Mouse (Mus musculus): ENCODE measurements around the gene Plcg2. TPM values are rescaled to one million over a fixed set of nuclear protein-coding genes. Genes with fewer than 3 reads are reported as not detected.

Gene Plcg2
- polyA plus RNA-seq, 1 experiment from 2014 or later = 1.2 TPM

DNA sequence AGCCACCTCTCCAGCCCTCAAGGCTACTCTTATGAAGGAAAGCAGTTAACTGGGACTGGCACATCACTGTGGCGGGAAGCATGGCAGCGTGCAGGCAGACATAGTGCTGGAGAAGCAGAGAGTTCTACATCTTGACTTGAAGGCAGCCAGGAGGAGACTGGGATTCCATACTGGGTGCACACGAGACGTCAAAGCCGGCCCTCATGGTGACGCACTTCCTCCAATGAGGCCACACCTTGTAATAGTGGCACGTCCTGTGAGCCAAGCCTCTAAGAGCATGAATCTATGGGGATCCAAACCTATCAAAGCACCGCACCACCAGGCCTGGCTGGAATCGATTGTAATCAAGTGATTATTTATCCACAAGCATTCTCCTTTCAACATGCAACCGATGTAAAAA, 30.6 kb upstream of the Plcg2 start:
- Histone ChIP-seq H3K27me3 (ENCODE audit: control insufficient read depth, insufficient read depth, low read depth, low read length) (no peaks in the 10 kb centered on the region), H3K9ac (ENCODE audit: low read depth, low read length) (no peak overlapping the region), H3K4me2 (ENCODE audit: low read length) (no peak overlapping the region), H3K9me3 (replicated peaks; ENCODE audit: control insufficient read depth, low read length, poor library complexity, severe bottlenecking) (no peaks in the 10 kb centered on the region), H3K4me1 (ENCODE audit: control insufficient read depth, insufficient read depth, low read length) (peaks cover 16% of the 10 kb centered on the region), H3K4me3 (ENCODE audit: low read depth, low read length) (no peak overlapping the region), H3K27ac (ENCODE audit: low read length) (no peak overlapping the region), H3K36me3 (ENCODE audit: control insufficient read depth, insufficient read depth, low read length) (no peaks in the 10 kb centered on the region)
- 93% methylated on average over 10 of the region's 10 CpGs for WGBS
- ATAC-seq = no peak

DNA sequence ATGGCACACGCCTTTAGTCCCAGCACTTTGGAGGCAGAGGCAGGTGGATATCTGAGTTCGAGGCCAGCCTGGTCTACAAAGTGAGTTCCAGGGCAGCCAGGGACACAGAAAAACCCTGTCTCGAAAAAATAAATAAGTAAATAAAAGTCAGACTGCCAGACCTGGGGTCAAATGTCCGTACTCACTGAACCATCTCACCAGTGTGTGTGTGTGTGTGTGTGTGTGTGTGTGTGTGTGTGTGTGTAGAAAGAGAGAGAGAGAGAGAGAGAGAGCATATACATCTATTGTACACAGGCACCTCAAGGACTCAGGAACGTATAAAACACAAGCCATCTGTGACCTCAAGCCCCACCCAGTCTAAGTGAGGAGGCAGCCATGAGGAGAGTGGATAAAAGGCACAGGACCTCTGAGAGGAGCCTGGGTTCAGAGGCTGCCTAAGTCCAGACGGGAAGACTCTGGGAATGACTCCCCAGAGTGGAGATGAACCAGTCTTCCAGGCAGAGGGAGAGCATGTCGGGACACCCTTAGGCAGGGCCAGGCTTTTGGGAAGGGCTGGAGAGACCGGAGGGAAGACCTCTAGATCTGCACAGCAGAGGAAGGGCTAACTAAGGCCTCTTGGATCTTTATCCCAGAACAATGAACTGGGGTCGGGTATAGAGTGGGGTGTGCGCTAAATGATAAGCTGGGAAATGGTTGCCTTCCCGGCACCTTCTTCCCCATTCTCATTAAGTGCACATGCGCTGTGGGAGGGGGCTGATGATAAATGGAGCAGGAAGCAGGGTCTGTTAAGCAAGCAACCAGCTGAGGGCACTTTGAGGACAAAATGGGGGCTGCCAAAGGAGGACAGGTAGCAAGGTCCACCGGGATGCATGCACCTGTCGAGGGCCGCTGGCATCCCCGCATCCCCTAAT, 28.4 kb upstream of the Plcg2 start:
- Histone ChIP-seq H3K27ac (ENCODE audit: low read length) (peak overlapping the region; percentile 95), H3K9me3 (replicated peaks; ENCODE audit: control insufficient read depth, low read length, poor library complexity, severe bottlenecking) (no peaks in the 10 kb centered on the region), H3K4me3 (ENCODE audit: low read depth, low read length) (peak overlapping the region; percentile 27), H3K4me2 (ENCODE audit: low read length) (peak overlapping the region; percentile 60), H3K27me3 (ENCODE audit: control insufficient read depth, insufficient read depth, low read depth, low read length) (no peaks in the 10 kb centered on the region), H3K36me3 (ENCODE audit: control insufficient read depth, insufficient read depth, low read length) (no peaks in the 10 kb centered on the region), H3K4me1 (ENCODE audit: control insufficient read depth, insufficient read depth, low read length) (peaks cover 16% of the 10 kb centered on the region), H3K9ac (ENCODE audit: low read depth, low read length) (peak overlapping the region; percentile 65)
- ATAC-seq = peak; percentile 55
- 25% methylated on average over 16 of the region's 16 CpGs for WGBS

DNA sequence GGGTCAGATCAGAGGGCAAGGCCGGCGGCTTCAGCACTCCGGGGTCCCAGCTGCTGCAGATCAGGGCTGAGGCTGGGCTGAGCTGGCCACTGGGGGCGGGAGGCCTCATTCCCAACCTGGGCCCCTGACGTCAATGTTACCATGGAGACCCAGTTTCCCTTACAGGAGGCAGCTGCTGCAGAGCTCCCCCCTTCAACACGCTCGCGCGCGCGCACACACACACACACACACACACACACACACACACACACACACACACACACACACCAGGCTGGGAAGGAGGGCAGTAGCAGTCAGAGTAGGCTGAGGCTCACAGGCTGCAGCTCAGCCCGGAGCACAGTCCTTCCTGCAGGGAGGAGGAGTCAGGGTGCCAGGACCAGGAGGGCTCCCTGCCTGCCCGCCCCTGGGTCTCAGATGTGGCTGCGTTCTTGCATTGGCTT, 27.7 kb upstream of the Plcg2 start:
- ATAC-seq = peak; percentile 95
- Histone ChIP-seq H3K4me2 (ENCODE audit: low read length) (peak overlapping the region; percentile 60), H3K27ac (ENCODE audit: low read length) (peak overlapping the region; percentile 95), H3K9ac (ENCODE audit: low read depth, low read length) (peak overlapping the region; percentile 65), H3K4me3 (ENCODE audit: low read depth, low read length) (peak overlapping the region; percentile 27), H3K36me3 (ENCODE audit: control insufficient read depth, insufficient read depth, low read length) (no peaks in the 10 kb centered on the region), H3K4me1 (ENCODE audit: control insufficient read depth, insufficient read depth, low read length) (peaks cover 16% of the 10 kb centered on the region), H3K9me3 (replicated peaks; ENCODE audit: control insufficient read depth, low read length, poor library complexity, severe bottlenecking) (no peaks in the 10 kb centered on the region), H3K27me3 (ENCODE audit: control insufficient read depth, insufficient read depth, low read depth, low read length) (no peaks in the 10 kb centered on the region)
- WGBS = 0% methylated on average over 11 of the region's 14 CpGs

DNA sequence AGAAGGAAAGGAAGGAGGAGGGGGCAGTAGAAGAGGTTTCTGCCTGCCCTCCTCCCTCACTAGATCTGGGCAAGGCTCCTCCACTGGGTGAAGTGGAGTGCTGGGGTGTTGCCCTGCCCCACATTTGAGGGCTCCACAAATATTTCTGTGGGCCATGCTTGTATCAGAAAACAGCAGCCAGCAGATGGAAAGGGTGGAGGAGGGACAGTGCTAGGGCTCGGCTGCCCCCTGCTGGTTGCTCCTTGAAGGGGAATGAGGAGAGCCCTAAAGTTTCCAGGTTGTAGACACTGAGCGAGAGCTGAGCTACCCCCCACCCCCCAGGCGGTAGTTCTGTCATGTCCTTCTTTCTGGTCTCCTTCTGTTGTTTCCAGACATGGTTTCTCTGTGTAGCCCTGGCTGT, 26.9 kb upstream of the Plcg2 start:
- no peaks in the 10 kb centered on the region for H3K27me3 ChIP-seq (ENCODE audit: control insufficient read depth, insufficient read depth, low read depth, low read length)
- no peak overlapping the region for H3K4me3 ChIP-seq (ENCODE audit: low read depth, low read length)
- peaks cover 16% of the 10 kb centered on the region for H3K4me1 ChIP-seq (ENCODE audit: control insufficient read depth, insufficient read depth, low read length)
- no peaks in the 10 kb centered on the region for H3K36me3 ChIP-seq (ENCODE audit: control insufficient read depth, insufficient read depth, low read length)
- H3K9ac ChIP-seq (ENCODE audit: low read depth, low read length) = no peak overlapping the region
- peak overlapping the region; percentile 95 for H3K27ac ChIP-seq (ENCODE audit: low read length)
- peak; percentile 12; the same call in 1 of the 2 replicates for ATAC-seq
- 23% methylated on average over 3 of the region's 3 CpGs for WGBS
- H3K9me3 ChIP-seq (replicated peaks; ENCODE audit: control insufficient read depth, low read length, poor library complexity, severe bottlenecking) = no peaks in the 10 kb centered on the region
- H3K4me2 ChIP-seq (ENCODE audit: low read length) = peak overlapping the region; percentile 60; the same call in 1 of the 2 replicates

DNA sequence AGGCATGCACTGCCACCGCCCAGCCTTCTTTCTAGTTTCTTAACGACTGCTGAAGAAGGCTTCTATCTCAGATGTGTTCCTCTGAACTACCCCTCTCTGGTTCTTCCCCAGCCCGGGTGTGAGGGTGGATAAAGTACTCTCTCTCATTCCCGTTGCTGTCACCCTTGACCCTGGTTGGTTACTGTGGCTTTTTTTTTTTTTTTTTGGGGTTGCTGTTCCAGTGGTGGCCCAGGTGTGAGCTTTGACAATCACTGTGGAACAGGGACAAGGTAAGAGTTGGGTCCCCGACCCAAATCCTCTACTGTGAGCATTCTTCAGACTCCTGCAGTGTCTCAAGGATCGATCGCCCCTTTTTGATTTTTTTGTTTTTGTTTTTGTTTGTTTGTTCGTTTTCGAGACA, 26.4 kb upstream of the Plcg2 start:
- H3K4me1 ChIP-seq (ENCODE audit: control insufficient read depth, insufficient read depth, low read length) = peaks cover 16% of the 10 kb centered on the region
- no peak overlapping the region for H3K27ac ChIP-seq (ENCODE audit: low read length)
- no peaks in the 10 kb centered on the region for H3K9me3 ChIP-seq (replicated peaks; ENCODE audit: control insufficient read depth, low read length, poor library complexity, severe bottlenecking)
- H3K4me2 ChIP-seq (ENCODE audit: low read length) = no peak overlapping the region
- H3K27me3 ChIP-seq (ENCODE audit: control insufficient read depth, insufficient read depth, low read depth, low read length) = no peaks in the 10 kb centered on the region
- H3K9ac ChIP-seq (ENCODE audit: low read depth, low read length) = no peak overlapping the region
- WGBS = 81% methylated on average over 9 of the region's 9 CpGs
- no peak overlapping the region for H3K4me3 ChIP-seq (ENCODE audit: low read depth, low read length)
- H3K36me3 ChIP-seq (ENCODE audit: control insufficient read depth, insufficient read depth, low read length) = no peaks in the 10 kb centered on the region
- no peak for ATAC-seq

DNA sequence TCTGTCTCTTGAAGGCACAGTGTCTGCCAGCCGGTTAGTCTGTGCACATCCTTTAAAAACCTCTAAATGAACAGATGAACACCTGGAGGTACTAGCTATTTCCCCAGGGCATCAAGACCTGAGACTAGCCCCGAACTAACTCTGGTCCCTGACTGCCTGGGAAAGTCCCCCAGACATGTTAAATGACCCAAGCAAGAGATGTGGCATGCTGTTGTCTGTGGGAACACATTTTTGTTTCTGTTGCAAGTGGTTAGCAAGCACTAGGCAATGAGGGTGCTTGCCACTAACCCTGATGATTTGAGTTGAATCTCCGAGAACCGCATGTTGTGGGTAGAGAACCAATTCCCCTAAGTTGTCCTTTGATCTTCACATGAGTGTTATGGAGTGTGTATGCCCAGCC, 25.8 kb upstream of the Plcg2 start:
- H3K9me3 ChIP-seq (replicated peaks; ENCODE audit: control insufficient read depth, low read length, poor library complexity, severe bottlenecking) = no peaks in the 10 kb centered on the region
- no peak overlapping the region for H3K9ac ChIP-seq (ENCODE audit: low read depth, low read length)
- H3K27me3 ChIP-seq (ENCODE audit: control insufficient read depth, insufficient read depth, low read depth, low read length) = no peaks in the 10 kb centered on the region
- H3K4me3 ChIP-seq (ENCODE audit: low read depth, low read length) = no peak overlapping the region
- ATAC-seq = no peak
- no peak overlapping the region for H3K27ac ChIP-seq (ENCODE audit: low read length)
- H3K4me2 ChIP-seq (ENCODE audit: low read length) = no peak overlapping the region
- H3K4me1 ChIP-seq (ENCODE audit: control insufficient read depth, insufficient read depth, low read length) = peaks cover 16% of the 10 kb centered on the region
- H3K36me3 ChIP-seq (ENCODE audit: control insufficient read depth, insufficient read depth, low read length) = no peaks in the 10 kb centered on the region
- 86% methylated on average over 4 of the region's 4 CpGs for WGBS

DNA sequence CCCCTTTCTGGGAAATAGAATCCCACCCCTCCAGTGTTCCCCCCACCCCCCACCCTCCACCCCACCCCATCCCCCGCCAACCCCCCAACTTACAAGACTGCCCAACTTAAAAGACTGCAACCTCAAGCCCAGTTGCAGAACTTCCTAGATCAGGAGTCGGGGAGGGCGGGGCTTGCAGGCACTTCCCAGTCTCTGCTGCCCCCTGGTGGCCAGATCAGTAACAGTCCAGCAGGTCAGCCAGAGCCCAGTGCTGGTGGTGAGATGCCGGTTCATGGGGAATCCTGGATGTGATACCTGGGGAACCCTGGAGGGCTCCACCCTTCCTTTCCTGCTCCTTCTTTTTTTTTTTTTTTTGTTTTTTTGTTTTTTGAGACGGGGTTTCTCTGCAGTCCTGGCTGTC, 23.1 kb upstream of the Plcg2 start:
- ATAC-seq = peak; percentile 43; the same call in 1 of the 2 replicates
- WGBS = 0% methylated on average over 5 of the region's 5 CpGs

DNA sequence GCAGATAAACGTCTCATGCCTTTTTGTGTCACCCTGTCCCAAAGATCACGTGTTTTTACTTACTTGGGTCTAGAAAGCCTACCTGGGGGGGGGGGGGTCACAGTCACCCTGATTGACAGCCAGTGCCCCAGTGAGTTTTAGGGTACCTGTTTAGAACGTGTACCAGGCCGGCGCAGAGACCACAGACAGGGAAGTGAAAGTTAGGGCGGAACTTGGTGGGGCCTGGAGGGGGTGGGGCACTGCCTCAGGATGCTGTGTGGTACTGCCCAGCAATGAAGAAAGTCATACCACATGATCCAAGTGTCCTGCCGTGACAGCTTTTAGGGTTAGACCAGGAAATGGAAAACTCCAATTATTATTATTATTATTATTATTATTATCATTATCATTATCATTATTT, 22.3 kb upstream of the Plcg2 start:
- no peaks in the 10 kb centered on the region for H3K36me3 ChIP-seq (ENCODE audit: control insufficient read depth, insufficient read depth, low read length)
- H3K4me1 ChIP-seq (ENCODE audit: control insufficient read depth, insufficient read depth, low read length) = peaks cover 4% of the 10 kb centered on the region; the same call in 1 of the 2 replicates
- 82% methylated on average over 7 of the region's 7 CpGs for WGBS
- H3K4me3 ChIP-seq (ENCODE audit: low read depth, low read length) = no peak overlapping the region
- no peak overlapping the region for H3K27ac ChIP-seq (ENCODE audit: low read length)
- no peak overlapping the region for H3K4me2 ChIP-seq (ENCODE audit: low read length)
- no peak overlapping the region for H3K9ac ChIP-seq (ENCODE audit: low read depth, low read length)
- H3K27me3 ChIP-seq (ENCODE audit: control insufficient read depth, insufficient read depth, low read depth, low read length) = no peaks in the 10 kb centered on the region
- no peaks in the 10 kb centered on the region for H3K9me3 ChIP-seq (replicated peaks; ENCODE audit: control insufficient read depth, low read length, poor library complexity, severe bottlenecking)
- ATAC-seq = no peak

More for the DNA sequence above, 23.1 kb upstream of the Plcg2 start:
- H3K36me3 ChIP-seq (ENCODE audit: control insufficient read depth, insufficient read depth, low read length) = no peaks in the 10 kb centered on the region
- H3K27ac ChIP-seq (ENCODE audit: low read length) = no peak overlapping the region
- no peak overlapping the region for H3K4me2 ChIP-seq (ENCODE audit: low read length)
- no peak overlapping the region for H3K9ac ChIP-seq (ENCODE audit: low read depth, low read length)
- peaks cover 11% of the 10 kb centered on the region for H3K4me1 ChIP-seq (ENCODE audit: control insufficient read depth, insufficient read depth, low read length)
- no peak overlapping the region for H3K4me3 ChIP-seq (ENCODE audit: low read depth, low read length)
- H3K27me3 ChIP-seq (ENCODE audit: control insufficient read depth, insufficient read depth, low read depth, low read length) = no peaks in the 10 kb centered on the region
- H3K9me3 ChIP-seq (replicated peaks; ENCODE audit: control insufficient read depth, low read length, poor library complexity, severe bottlenecking) = no peaks in the 10 kb centered on the region

DNA sequence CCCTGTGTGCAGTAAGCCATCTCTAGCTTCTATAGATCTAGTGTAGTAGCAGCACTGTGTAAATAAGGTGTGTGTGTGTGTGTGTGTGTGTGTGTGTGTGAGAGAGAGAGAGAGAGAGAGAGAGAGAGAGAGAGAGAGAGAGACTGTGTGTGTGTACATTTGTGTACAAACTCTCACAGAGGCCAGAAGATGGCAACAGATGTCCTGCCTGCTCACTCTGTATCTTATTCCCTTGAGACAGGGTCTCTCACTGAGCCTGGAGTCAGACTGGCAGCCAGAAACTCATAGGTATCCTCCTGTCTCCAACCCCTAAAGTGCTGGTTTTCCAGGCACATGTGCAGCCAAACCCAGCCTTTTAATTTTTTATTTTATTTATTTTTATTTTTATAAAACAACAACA, 20.0 kb upstream of the Plcg2 start:
- Histone ChIP-seq H3K4me1 (ENCODE audit: control insufficient read depth, insufficient read depth, low read length) (no peaks in the 10 kb centered on the region), H3K9ac (ENCODE audit: low read depth, low read length) (no peak overlapping the region), H3K4me2 (ENCODE audit: low read length) (no peak overlapping the region), H3K27ac (ENCODE audit: low read length) (no peak overlapping the region), H3K27me3 (ENCODE audit: control insufficient read depth, insufficient read depth, low read depth, low read length) (no peaks in the 10 kb centered on the region), H3K9me3 (replicated peaks; ENCODE audit: control insufficient read depth, low read length, poor library complexity, severe bottlenecking) (no peaks in the 10 kb centered on the region), H3K36me3 (ENCODE audit: control insufficient read depth, insufficient read depth, low read length) (no peaks in the 10 kb centered on the region), H3K4me3 (ENCODE audit: low read depth, low read length) (no peak overlapping the region)
- ATAC-seq = no peak

All from midbrain, embryonic 16.5 days (tissue).